Mouse (Mus musculus): Measurements from ENCODE around the gene Olfr846.

Olfr846 gene

DNA sequence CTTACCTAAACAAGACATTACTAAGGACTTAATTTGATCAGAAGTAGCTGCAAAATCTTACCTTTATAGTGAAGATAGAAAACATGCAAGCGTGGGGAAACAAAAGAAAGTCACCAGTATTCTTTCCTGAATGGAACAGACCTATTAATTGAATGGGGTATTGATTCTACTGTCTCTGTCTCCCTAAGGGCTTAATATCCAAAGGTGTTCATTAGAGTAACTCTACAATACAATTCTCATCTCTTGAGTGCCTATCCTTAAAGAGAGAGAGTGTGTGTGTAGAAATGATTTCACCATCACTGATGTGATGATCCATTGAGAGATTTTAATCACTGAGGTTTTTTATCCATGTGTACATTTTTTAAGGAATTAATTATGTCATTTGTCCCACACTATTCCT lies at the start of gene Olfr846:
Olfr846 (minus strand) TSS at position 101 of the 400 bp plus-strand sequence.
- DNase-seq (ENCODE audit: low read depth, low spot score), result no peak

DNA sequence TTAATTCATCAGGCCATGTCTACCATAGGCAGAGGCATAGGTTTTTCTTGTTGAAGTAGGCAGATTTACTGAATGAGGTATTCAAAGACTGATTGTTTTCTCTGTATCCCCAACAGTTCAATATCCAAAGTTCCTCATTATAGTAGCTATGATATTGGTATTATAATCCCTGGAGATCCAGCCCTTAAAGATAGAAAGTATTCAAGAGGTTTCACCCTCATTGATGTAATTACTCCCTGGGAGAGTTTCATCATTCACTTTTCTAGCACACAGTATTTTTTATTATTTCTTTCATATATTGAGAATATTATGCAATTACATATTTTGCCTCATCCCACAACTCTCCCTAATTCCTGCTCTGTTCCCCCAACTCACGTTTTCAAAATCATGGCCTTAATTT lies 14.8 kb upstream of the Olfr846 start, which contains the start of gene Olfr847:
Olfr847 (minus strand) TSS at position 101 of the 400 bp plus-strand sequence.
- no peak for DNase-seq (ENCODE audit: low read depth, low spot score)

DNA sequence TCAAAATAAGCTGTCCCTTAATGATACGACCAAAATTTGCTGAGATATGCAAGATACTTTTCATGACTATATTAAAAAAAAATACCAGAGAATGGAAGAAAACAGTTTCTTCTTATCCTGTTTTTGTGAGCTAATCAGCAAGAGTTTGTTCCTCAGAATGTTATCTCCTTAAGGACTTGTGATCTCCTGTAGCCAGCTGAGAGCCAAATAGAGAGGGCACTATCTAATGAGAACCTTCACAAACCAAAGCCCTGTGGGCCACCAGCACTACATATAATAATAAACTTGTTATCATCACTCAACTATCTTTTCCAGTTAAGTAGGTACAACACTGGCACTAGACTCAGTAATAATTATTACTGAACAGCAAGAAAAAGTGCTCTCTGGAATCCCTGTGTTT lies 27.6 kb downstream of the Olfr846 start, which contains the start of gene Olfr845:
Olfr845 (plus strand) TSS at position 301 of the 400 bp plus-strand sequence.
- no peak for DNase-seq (ENCODE audit: low read depth, low spot score)

DNA sequence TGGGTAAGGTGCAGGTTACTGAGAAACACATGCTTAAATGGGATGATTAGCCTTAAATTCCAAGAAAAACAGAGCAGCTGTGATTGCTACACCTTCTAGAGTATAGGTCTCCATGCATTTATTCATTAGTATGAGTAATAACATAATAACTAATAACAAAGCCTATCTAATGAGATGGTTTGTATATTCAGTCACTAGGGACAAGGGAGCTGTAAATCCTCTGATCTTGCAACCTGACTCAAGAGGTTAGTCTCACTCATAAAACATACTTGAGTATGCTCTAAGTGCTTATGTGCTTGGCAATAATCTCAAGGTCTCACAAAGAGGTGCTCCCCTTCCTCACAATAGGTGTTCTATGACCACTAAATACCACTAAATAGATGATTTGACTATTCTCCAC lies 47.8 kb downstream of the Olfr846 start, which contains the start of gene Olfr844:
Olfr844 (plus strand) TSS at position 301 of the 400 bp plus-strand sequence.
- DNase-seq (ENCODE audit: low read depth, low spot score), result no peak

All from forelimb bud, embryonic 11.5 days (tissue).